In the genomic region with DNA sequence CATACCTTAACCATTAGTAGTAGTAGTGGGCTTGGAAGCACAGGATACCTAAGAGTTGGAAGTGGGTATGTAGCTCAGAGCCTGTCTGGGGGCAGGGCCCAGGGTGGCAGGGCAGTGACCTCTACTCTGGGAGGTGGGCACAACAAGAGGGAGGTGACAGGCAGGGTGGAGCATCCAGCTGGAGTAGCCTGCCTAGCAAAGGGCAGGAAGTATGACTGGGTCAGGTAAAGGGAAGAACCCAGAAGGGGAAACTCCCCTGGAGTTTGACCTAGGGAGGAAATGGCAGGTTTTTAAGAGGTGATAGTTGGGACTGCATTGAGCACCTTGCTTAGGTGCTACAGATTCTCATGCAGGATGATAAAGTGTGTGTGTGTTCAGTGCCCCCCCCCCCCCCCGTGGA, we compare ENCODE assay signal across 21 mouse cellular contexts. TPM values are rescaled to one million over a fixed set of nuclear protein-coding genes. Genes with fewer than 3 reads are reported as not detected.
"Had no signal": no experiment of that assay in that cellular context is flagged by ENCODE, and none has a peak within 500 bp of the region (broad histone marks: within the 10 kb centered on the region; RNA-seq: fewer than 3 reads in every experiment).

No protein-coding gene starts in this region.

- H3K36me3 ChIP-seq: liver, embryonic 13.5 days; midbrain, embryonic 10.5 days; midbrain, embryonic 13.5 days; neural tube, embryonic 13.5 days had no signal

- ATAC-seq: lung, postnatal 0 days; midbrain, embryonic 13.5 days; midbrain, embryonic 16.5 days had no signal

- H3K4me3 ChIP-seq: left cerebral cortex, adult 2 months; liver, embryonic 13.5 days; midbrain, embryonic 10.5 days; midbrain, embryonic 13.5 days; myocyte; neural tube, embryonic 13.5 days had no signal

- H3K9me3 ChIP-seq: liver, embryonic 13.5 days; midbrain, embryonic 10.5 days; midbrain, embryonic 13.5 days; neural tube, embryonic 13.5 days had no signal

- H3K9ac ChIP-seq: liver, embryonic 13.5 days; lung, embryonic 14.5 days; midbrain, embryonic 13.5 days; neural tube, embryonic 13.5 days had no signal

- DNase-seq: kidney, adult 18-20 months; kidney, adult 9 months; kidney, postnatal 10 days; kidney, postnatal 36 days; layer of hippocampus, postnatal 36 days; liver, embryonic 13.5 days; lung, embryonic 14.5 days; retina, postnatal 1 day; thymus, postnatal 25 days had no signal

- H3K27me3 ChIP-seq: liver, embryonic 13.5 days; neural tube, embryonic 13.5 days had no signal

- H3K27ac ChIP-seq: left cerebral cortex, adult 2 months; liver, embryonic 13.5 days; macrophage; midbrain, embryonic 10.5 days; midbrain, embryonic 13.5 days; neural tube, embryonic 13.5 days had no signal

- H3K4me2 ChIP-seq: liver, embryonic 13.5 days; lung, embryonic 14.5 days; midbrain, embryonic 13.5 days; neural tube, embryonic 13.5 days had no signal

RNA-seq across cellular contexts. Expression of gene Sdcbp2, which starts 8.5 kb away (rescaled TPM):
- total RNA-seq: megakaryocyte, adult 5-6 weeks had no signal
- polyA plus RNA-seq: macrophage had no signal

RNA-seq across cellular contexts. Expression of gene Snph, which starts 51.4 kb away (rescaled TPM):
- total RNA-seq: megakaryocyte, adult 5-6 weeks; monocyte, adult 5-6 weeks; neutrophil, adult 5-6 weeks had no signal
- polyA plus RNA-seq: liver, adult 2 months; liver, embryonic 13.5 days; macrophage; myocyte had no signal
